Mouse (Mus musculus) testis, adult 2 months (tissue): ENCODE measurements around the gene Zfp277. TPM values are rescaled to one million over a fixed set of nuclear protein-coding genes. Genes with fewer than 3 reads are reported as not detected.

Source experiments
- H3K27ac ChIP-seq: fragments of 200-500 bp; 2 replicates; pipeline ENCODE4 v1.5.1; 2012; ENCODE audit warnings: low read depth, low read length; ENCODE audit not compliant: control insufficient read depth, insufficient read depth
- H3K27me3 ChIP-seq: fragments of 200-500 bp; 2 replicates; pipeline ENCODE4 v1.6.1; 2012; ENCODE audit warnings: mild to moderate bottlenecking, low read length, moderate library complexity; ENCODE audit not compliant: control insufficient read depth, insufficient read depth
- H3K36me3 ChIP-seq: fragments of 200-500 bp; 2 replicates; pipeline ENCODE4 v1.6.1; 2012; ENCODE audit warnings: mild to moderate bottlenecking, low read length; ENCODE audit not compliant: control insufficient read depth, insufficient read depth
- H3K4me1 ChIP-seq: fragments of 200-500 bp; 2 replicates; pipeline ENCODE4 v1.6.1; 2012; ENCODE audit warnings: low read length; ENCODE audit not compliant: control insufficient read depth, insufficient read depth
- H3K4me3 ChIP-seq: fragments of 200-500 bp; 2 replicates; pipeline ENCODE4 v1.5.1; 2012; ENCODE audit warnings: low read depth, mild to moderate bottlenecking, low read length, moderate library complexity, mixed read lengths; ENCODE audit not compliant: control insufficient read depth
- CTCF ChIP-seq: fragments of 200-500 bp; IDR thresholded peaks from 2 replicates; pipeline ENCODE4 v1.5.1; 2012; ENCODE audit warnings: low read depth, mild to moderate bottlenecking, inconsistent platforms, low read length, moderate library complexity; ENCODE audit not compliant: control insufficient read depth, insufficient read depth, insufficient replicate concordance
- POLR2A ChIP-seq: fragments of 200-500 bp; IDR thresholded peaks from 2 replicates; pipeline ENCODE4 v1.6.1; 2012; ENCODE audit warnings: low read depth, mild to moderate bottlenecking, inconsistent platforms, low read length, moderate library complexity; ENCODE audit not compliant: control insufficient read depth
- polyA plus RNA-seq: library from polyadenylated mRNA; depleted of rRNA; stranded (reverse); fragments of >200 nt; gene quantifications from 2 replicates; pipeline ENCODE4 v1.2.3, GENCODE M21; 2012

Zfp277 gene
- polyA plus RNA-seq, 1 experiment = 3.2 TPM

- TF ChIP-seq POLR2A = no peak
- no peak for TF ChIP-seq CTCF
- H3K36me3 ChIP-seq = no peaks in the 10 kb centered on the region
- no peak overlapping the region for H3K27ac ChIP-seq
- no peak overlapping the region for H3K4me3 ChIP-seq
- H3K4me1 ChIP-seq = no peaks in the 10 kb centered on the region
- no peaks in the 10 kb centered on the region for H3K27me3 ChIP-seq
Observed at GRCm38 (mm10) chr12:40378621-40379537, 66.8 kb downstream of the Zfp277 start.

DNA sequence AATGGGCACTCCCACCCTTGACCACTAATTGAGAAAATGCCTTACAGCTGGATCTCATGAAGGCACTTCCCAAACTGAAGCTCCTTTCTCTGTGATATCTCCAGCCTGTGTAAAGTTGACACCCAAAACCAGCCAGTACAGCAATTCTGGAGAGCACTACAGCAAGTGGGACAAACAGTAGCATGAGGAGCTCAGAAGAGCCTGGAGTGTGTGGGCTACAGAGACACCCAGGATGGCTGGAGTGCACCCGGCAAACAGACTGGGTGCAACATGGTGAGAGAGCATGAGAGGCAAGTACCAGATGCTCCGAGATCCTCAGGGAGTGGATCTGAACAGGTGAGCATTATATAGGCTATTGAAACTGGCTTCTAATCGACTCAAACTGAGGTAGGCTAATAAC lies 93.8 kb downstream of the Zfp277 start:
- Histone ChIP-seq H3K27me3 (no peaks in the 10 kb centered on the region), H3K4me1 (no peaks in the 10 kb centered on the region), H3K36me3 (no peaks in the 10 kb centered on the region), H3K27ac (no peak overlapping the region), H3K4me3 (no peak overlapping the region)
- TF ChIP-seq POLR2A (no peak), CTCF (no peak)

DNA sequence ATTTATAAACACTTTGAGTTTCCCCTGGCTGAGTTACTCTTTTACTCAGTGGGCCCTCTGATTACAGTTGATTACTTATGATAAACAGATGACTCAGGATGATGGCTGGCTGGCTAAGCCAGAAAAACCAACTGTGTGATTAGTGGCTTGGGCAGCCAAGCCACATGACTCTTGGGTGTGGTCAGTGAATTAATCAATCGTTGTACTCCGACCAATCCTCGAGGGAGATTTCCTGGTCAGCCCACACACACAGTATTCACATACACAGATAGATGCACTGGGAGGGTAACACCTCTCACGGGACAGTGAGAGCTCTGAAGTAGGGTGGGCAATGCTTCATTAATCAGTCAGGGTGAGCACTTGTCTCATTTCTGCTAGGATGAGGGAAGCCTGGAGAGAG lies 97.5 kb downstream of the Zfp277 start:
- Histone ChIP-seq H3K4me3 (no peak overlapping the region), H3K27ac (no peak overlapping the region), H3K36me3 (no peaks in the 10 kb centered on the region), H3K27me3 (no peaks in the 10 kb centered on the region), H3K4me1 (no peaks in the 10 kb centered on the region)
- no peak for TF ChIP-seq CTCF
- no peak for TF ChIP-seq POLR2A

DNA sequence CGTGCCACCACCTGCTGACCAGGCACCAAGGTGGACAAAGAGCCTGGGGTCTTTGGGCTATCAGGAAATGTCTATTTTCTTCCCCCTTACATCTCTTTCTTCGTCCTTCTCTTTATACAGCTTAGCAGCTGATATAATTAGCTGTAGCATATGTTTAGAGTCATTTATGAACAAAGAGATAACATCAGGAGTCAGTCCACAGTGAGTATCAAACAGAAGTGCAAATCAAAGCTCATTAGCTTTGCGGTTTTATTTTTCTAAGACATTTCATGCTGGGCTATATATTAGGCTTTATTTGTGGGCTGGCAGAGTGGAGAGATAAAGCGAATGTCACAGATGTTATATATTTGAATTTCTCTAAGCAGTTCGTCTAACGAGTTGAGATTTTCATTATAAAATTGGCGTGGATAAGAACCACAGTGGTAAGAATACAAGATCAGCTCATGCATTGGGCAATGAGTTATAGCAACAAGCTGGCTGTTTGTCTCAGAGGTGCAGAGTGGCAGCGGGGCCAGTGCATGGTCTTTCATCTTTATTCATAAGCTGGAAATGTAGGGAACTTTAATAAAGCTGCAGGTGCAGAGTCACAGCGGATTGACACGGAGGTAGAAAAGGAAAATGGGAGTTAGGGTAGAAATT lies 98.5 kb downstream of the Zfp277 start:
- H3K27me3 ChIP-seq = no peaks in the 10 kb centered on the region
- TF ChIP-seq POLR2A (no peak), CTCF (no peak)
- no peaks in the 10 kb centered on the region for H3K4me1 ChIP-seq
- no peak overlapping the region for H3K4me3 ChIP-seq
- no peak overlapping the region for H3K27ac ChIP-seq
- no peaks in the 10 kb centered on the region for H3K36me3 ChIP-seq

DNA sequence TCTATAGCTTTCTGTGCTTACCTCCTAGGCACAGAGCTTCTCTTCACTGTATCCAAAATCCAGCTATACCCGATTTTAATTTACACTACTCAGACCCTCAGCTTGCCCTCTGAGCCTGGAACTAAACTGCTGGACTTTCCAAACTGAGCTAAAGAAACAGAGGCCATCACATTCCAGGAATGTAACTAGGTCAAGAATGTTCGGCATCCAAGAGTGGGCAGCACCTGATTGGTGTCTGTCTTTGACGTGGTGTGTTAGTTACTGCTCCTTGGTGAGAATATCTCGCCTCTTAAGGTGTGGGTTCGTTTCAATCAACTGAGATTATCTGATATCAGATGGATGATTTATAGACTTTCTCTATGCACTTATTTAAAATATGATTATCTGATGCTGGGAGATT lies 104.3 kb downstream of the Zfp277 start:
- H3K4me1 ChIP-seq = no peaks in the 10 kb centered on the region
- no peak for TF ChIP-seq CTCF
- no peak overlapping the region for H3K4me3 ChIP-seq
- H3K36me3 ChIP-seq = no peaks in the 10 kb centered on the region
- no peak overlapping the region for H3K27ac ChIP-seq
- H3K27me3 ChIP-seq = no peaks in the 10 kb centered on the region

DNA sequence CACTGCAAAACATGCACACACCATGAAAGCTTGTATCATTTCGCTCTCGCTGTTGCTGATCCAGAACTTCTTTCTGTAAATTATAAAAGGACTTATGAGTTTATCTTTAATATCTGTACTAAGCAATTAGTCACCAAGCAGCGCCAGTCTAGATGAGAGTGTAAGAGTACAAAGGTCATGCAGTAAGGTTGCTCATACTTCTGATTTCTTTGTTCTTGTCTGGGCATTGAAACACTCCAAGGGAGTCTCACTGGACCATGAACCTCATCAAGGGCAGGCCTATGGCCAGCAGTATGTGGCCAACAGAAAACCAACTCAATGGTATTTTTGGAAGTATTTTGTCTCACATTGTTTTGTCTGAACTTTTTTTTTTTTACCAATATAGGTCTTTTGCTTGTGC lies 110.4 kb downstream of the Zfp277 start:
- Histone ChIP-seq H3K27ac (no peak overlapping the region), H3K4me1 (no peaks in the 10 kb centered on the region), H3K4me3 (no peak overlapping the region), H3K36me3 (no peaks in the 10 kb centered on the region), H3K27me3 (no peaks in the 10 kb centered on the region)
- TF ChIP-seq POLR2A (no peak), CTCF (no peak)

DNA sequence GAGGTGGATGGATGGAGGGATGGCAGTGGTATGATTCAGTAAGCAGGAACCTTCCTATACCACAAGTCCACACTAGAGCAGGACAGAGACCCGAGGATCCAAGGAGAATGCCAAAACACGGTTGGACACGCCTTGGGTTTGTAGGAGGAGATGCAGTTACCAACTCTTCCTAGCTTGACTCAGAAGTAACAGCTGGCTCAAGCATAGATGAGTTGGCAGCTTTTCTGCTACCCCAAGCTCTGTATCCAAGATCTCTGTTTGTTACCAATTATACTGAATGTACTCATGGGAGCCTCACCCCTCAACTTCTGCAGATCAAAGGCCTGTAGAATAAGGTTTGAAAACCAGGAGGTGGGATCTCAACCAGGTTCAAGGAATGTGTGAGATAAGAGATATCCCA lies 114.2 kb downstream of the Zfp277 start:
- TF ChIP-seq CTCF = no peak
- no peak for TF ChIP-seq POLR2A
- Histone ChIP-seq H3K4me1 (no peaks in the 10 kb centered on the region), H3K27me3 (no peaks in the 10 kb centered on the region), H3K27ac (no peak overlapping the region), H3K36me3 (no peaks in the 10 kb centered on the region), H3K4me3 (no peak overlapping the region)
